Mouse (Mus musculus): ENCODE data around the gene Sypl2. TPM values are rescaled to one million over a fixed set of nuclear protein-coding genes. Genes with fewer than 3 reads are reported as not detected.

Sypl2 gene
- polyA plus RNA-seq, 2 experiments: 2.7 to 3.7 TPM

GRCm38 (mm10) chr3:108178756-108179715 lies 47.4 kb downstream of the Sypl2 start:
- peak; percentile 74 for ATAC-seq (ENCODE audit: low FRiP score, low read depth)
- Histone ChIP-seq H3K9ac (ENCODE audit: low read depth, low read length, severe bottlenecking) (no peak overlapping the region), H3K4me3 (replicated peaks; ENCODE audit: low read length) (no peak overlapping the region), H3K27me3 (ENCODE audit: control insufficient read depth, insufficient read depth, low read length) (no peaks in the 10 kb centered on the region), H3K27ac (replicated peaks; ENCODE audit: low read depth, low read length) (no peak overlapping the region), H3K4me2 (replicated peaks; ENCODE audit: low read depth, low read length, severe bottlenecking) (no peak overlapping the region), H3K36me3 (ENCODE audit: control insufficient read depth, insufficient read depth, low read length) (no peaks in the 10 kb centered on the region), H3K4me1 (ENCODE audit: control insufficient read depth, insufficient read depth, low read length) (peaks cover 12% of the 10 kb centered on the region), H3K9me3 (ENCODE audit: control insufficient read depth, low read length) (no peaks in the 10 kb centered on the region)
- 49% methylated on average over 7 of the region's 7 CpGs for WGBS
- peak; percentile 62 for DNase-seq (ENCODE audit: low spot score)
- no peak for TF ChIP-seq POLR2A (IDR thresholded peaks at IDR 0.05; ENCODE audit: borderline replicate concordance, extremely low read depth, insufficient read depth, insufficient read length)

GRCm38 (mm10) chr3:108174672-108175531 lies 51.5 kb downstream of the Sypl2 start:
- peak; percentile 40 for DNase-seq (ENCODE audit: low spot score)
- 22% methylated on average over 13 of the region's 14 CpGs for WGBS
- peak; percentile 45; the same call in 1 of the 2 replicates for ATAC-seq (ENCODE audit: low FRiP score, low read depth)
- H3K4me3 ChIP-seq (replicated peaks; ENCODE audit: low read length): no peak overlapping the region
- H3K27me3 ChIP-seq (ENCODE audit: control insufficient read depth, insufficient read depth, low read length): no peaks in the 10 kb centered on the region
- no peaks in the 10 kb centered on the region for H3K9me3 ChIP-seq (ENCODE audit: control insufficient read depth, low read length)
- no peak overlapping the region for H3K27ac ChIP-seq (replicated peaks; ENCODE audit: low read depth, low read length)
- no peak for TF ChIP-seq POLR2A (IDR thresholded peaks at IDR 0.05; ENCODE audit: borderline replicate concordance, extremely low read depth, insufficient read depth, insufficient read length)
- H3K36me3 ChIP-seq (ENCODE audit: control insufficient read depth, insufficient read depth, low read length): no peaks in the 10 kb centered on the region
- H3K4me2 ChIP-seq (replicated peaks; ENCODE audit: low read depth, low read length, severe bottlenecking): peak overlapping the region; percentile 27
- peak overlapping the region; percentile 22; the same call in 1 of the 2 replicates for H3K9ac ChIP-seq (ENCODE audit: low read depth, low read length, severe bottlenecking)
- peaks cover 12% of the 10 kb centered on the region for H3K4me1 ChIP-seq (ENCODE audit: control insufficient read depth, insufficient read depth, low read length)

GRCm38 (mm10) chr3:108169199-108169598 lies 57.2 kb downstream of the Sypl2 start:
- TF ChIP-seq POLR2A (IDR thresholded peaks at IDR 0.05; ENCODE audit: borderline replicate concordance, extremely low read depth, insufficient read depth, insufficient read length): no peak
- no peak for DNase-seq (ENCODE audit: low spot score)
- no peak for ATAC-seq (ENCODE audit: low FRiP score, low read depth)
- no peaks in the 10 kb centered on the region for H3K9me3 ChIP-seq (ENCODE audit: control insufficient read depth, low read length)
- H3K4me2 ChIP-seq (replicated peaks; ENCODE audit: low read depth, low read length, severe bottlenecking): no peak overlapping the region
- no peaks in the 10 kb centered on the region for H3K36me3 ChIP-seq (ENCODE audit: control insufficient read depth, insufficient read depth, low read length)
- 39% methylated on average over 3 of the region's 3 CpGs for WGBS
- H3K4me1 ChIP-seq (ENCODE audit: control insufficient read depth, insufficient read depth, low read length): peaks cover 45% of the 10 kb centered on the region
- no peak overlapping the region for H3K9ac ChIP-seq (ENCODE audit: low read depth, low read length, severe bottlenecking)
- H3K27me3 ChIP-seq (ENCODE audit: control insufficient read depth, insufficient read depth, low read length): no peaks in the 10 kb centered on the region
- no peak overlapping the region for H3K4me3 ChIP-seq (replicated peaks; ENCODE audit: low read length)
- H3K27ac ChIP-seq (replicated peaks; ENCODE audit: low read depth, low read length): no peak overlapping the region

GRCm38 (mm10) chr3:108167499-108167898 lies 58.9 kb downstream of the Sypl2 start:
- H3K27me3 ChIP-seq (ENCODE audit: control insufficient read depth, insufficient read depth, low read length): no peaks in the 10 kb centered on the region
- ATAC-seq (ENCODE audit: low FRiP score, low read depth): no peak
- peak overlapping the region; percentile 58 for H3K27ac ChIP-seq (replicated peaks; ENCODE audit: low read depth, low read length)
- H3K4me2 ChIP-seq (replicated peaks; ENCODE audit: low read depth, low read length, severe bottlenecking): no peak overlapping the region
- no peak for TF ChIP-seq POLR2A (IDR thresholded peaks at IDR 0.05; ENCODE audit: borderline replicate concordance, extremely low read depth, insufficient read depth, insufficient read length)
- no peak for DNase-seq (ENCODE audit: low spot score)
- H3K4me1 ChIP-seq (ENCODE audit: control insufficient read depth, insufficient read depth, low read length): peaks cover 45% of the 10 kb centered on the region
- 20% methylated on average over 14 of the region's 14 CpGs for WGBS
- H3K9me3 ChIP-seq (ENCODE audit: control insufficient read depth, low read length): no peaks in the 10 kb centered on the region
- H3K36me3 ChIP-seq (ENCODE audit: control insufficient read depth, insufficient read depth, low read length): no peaks in the 10 kb centered on the region
- H3K4me3 ChIP-seq (replicated peaks; ENCODE audit: low read length): no peak overlapping the region
- H3K9ac ChIP-seq (ENCODE audit: low read depth, low read length, severe bottlenecking): no peak overlapping the region
